Mouse (Mus musculus): ENCODE measurements at regions not wholly inside any gene's neighbourhood (a gene's known extent, or its start where the extent isn't known, plus 50 kb on each side); places are given as distances from the start of the nearest gene placed in this dataset.

- ChIA-PET CTCF (no interaction called here), POLR2A (interaction anchor here in 1 of 4 experiments (0.7 kb wide), 1 partner anchor 669 kb away, joined by 4 read pairs; no protein-coding TSS in a partner anchor)
Measured at GRCm38 (mm10) chr1:97004027-97004426, 124.1 kb downstream of the Slco6c1 start.
